Mouse (Mus musculus): ENCODE data around the gene Chd9. TPM values are rescaled to one million over a fixed set of nuclear protein-coding genes. Genes with fewer than 3 reads are reported as not detected.

The Chd9 gene
- polyA plus RNA-seq, 1 experiment, result 71.6 TPM

GRCm38 (mm10) chr8:90869920-90870777 lies 42.0 kb downstream of the Chd9 start:
- Histone ChIP-seq H3K27ac (ENCODE audit: insufficient read depth, low read length) (peak overlapping the region; percentile 71), H3K4me1 (ENCODE audit: control insufficient read depth, insufficient read depth, low read length) (peaks cover 18% of the 10 kb centered on the region), H3K36me3 (ENCODE audit: control insufficient read depth, insufficient read depth, low read length, poor library complexity, severe bottlenecking) (peaks cover 5% of the 10 kb centered on the region; the same call in 1 of the 2 replicates), H3K9ac (ENCODE audit: low read depth, poor library complexity, severe bottlenecking) (0 out of 2 replicates have a peak overlapping the region, but pooled peaks have one; percentile 24), H3K27me3 (ENCODE audit: control insufficient read depth, insufficient read depth, low read length, poor library complexity, severe bottlenecking) (no peaks in the 10 kb centered on the region), H3K9me3 (replicated peaks; ENCODE audit: control insufficient read depth, insufficient read depth, low read length, poor library complexity, severe bottlenecking) (no peaks in the 10 kb centered on the region), H3K4me3 (ENCODE audit: low read depth, low read length) (peak overlapping the region; percentile 4; the same call in 1 of the 2 replicates)
- TF ChIP-seq POLR2A (IDR thresholded peaks at IDR 0.05; ENCODE audit: insufficient read depth, low read length) (no peak), CTCF (IDR thresholded peaks at IDR 0.05; ENCODE audit: low read depth, low read length) (no peak), EP300 (IDR thresholded peaks at IDR 0.05; ENCODE audit: insufficient read depth, low read depth, low read length) (0 out of 2 replicates have a peak, but pooled peaks have one; percentile 57)

GRCm38 (mm10) chr8:90871375-90872080 lies 43.4 kb downstream of the Chd9 start:
- Histone ChIP-seq H3K36me3 (ENCODE audit: control insufficient read depth, insufficient read depth, low read length, poor library complexity, severe bottlenecking) (peaks cover 5% of the 10 kb centered on the region; the same call in 1 of the 2 replicates), H3K9ac (ENCODE audit: low read depth, poor library complexity, severe bottlenecking) (no peak overlapping the region), H3K4me1 (ENCODE audit: control insufficient read depth, insufficient read depth, low read length) (peaks cover 18% of the 10 kb centered on the region), H3K27me3 (ENCODE audit: control insufficient read depth, insufficient read depth, low read length, poor library complexity, severe bottlenecking) (no peaks in the 10 kb centered on the region), H3K27ac (ENCODE audit: insufficient read depth, low read length) (no peak overlapping the region), H3K4me3 (ENCODE audit: low read depth, low read length) (no peak overlapping the region), H3K9me3 (replicated peaks; ENCODE audit: control insufficient read depth, insufficient read depth, low read length, poor library complexity, severe bottlenecking) (no peaks in the 10 kb centered on the region)
- TF ChIP-seq POLR2A (IDR thresholded peaks at IDR 0.05; ENCODE audit: insufficient read depth, low read length), result no peak
- TF ChIP-seq CTCF (IDR thresholded peaks at IDR 0.05; ENCODE audit: low read depth, low read length), result no peak
- TF ChIP-seq EP300 (IDR thresholded peaks at IDR 0.05; ENCODE audit: insufficient read depth, low read depth, low read length), result no peak

DNA sequence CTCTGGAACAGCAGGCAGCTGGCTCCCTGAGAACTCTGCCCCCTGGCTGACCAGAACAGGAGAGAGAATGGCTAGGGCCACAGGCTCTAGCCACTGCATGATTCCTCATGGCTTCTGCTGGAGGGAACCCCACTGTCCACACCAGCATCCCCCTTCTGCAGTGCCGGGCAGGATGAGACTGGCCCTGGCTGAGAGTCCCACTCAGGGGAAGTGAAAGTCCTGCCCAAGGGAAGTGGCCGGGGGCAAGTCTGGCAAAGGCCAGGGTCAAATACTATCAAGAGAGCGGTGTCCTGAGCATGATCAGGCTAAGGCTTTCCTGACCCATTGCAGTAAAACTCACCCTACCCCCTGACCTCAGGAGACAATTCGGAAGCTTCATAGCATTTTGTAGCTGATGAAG lies 44.9 kb downstream of the Chd9 start:
- H3K4me3 ChIP-seq (ENCODE audit: low read depth, low read length), result no peak overlapping the region
- H3K9ac ChIP-seq (ENCODE audit: low read depth, poor library complexity, severe bottlenecking), result no peak overlapping the region
- H3K27me3 ChIP-seq (ENCODE audit: control insufficient read depth, insufficient read depth, low read length, poor library complexity, severe bottlenecking), result no peaks in the 10 kb centered on the region
- peaks cover 5% of the 10 kb centered on the region; the same call in 1 of the 2 replicates for H3K36me3 ChIP-seq (ENCODE audit: control insufficient read depth, insufficient read depth, low read length, poor library complexity, severe bottlenecking)
- no peaks in the 10 kb centered on the region for H3K9me3 ChIP-seq (replicated peaks; ENCODE audit: control insufficient read depth, insufficient read depth, low read length, poor library complexity, severe bottlenecking)
- H3K4me1 ChIP-seq (ENCODE audit: control insufficient read depth, insufficient read depth, low read length), result peaks cover 15% of the 10 kb centered on the region
- no peak for TF ChIP-seq POLR2A (IDR thresholded peaks at IDR 0.05; ENCODE audit: insufficient read depth, low read length)
- no peak for TF ChIP-seq EP300 (IDR thresholded peaks at IDR 0.05; ENCODE audit: insufficient read depth, low read depth, low read length)
- TF ChIP-seq CTCF (IDR thresholded peaks at IDR 0.05; ENCODE audit: low read depth, low read length), result no peak
- no peak overlapping the region for H3K27ac ChIP-seq (ENCODE audit: insufficient read depth, low read length)

DNA sequence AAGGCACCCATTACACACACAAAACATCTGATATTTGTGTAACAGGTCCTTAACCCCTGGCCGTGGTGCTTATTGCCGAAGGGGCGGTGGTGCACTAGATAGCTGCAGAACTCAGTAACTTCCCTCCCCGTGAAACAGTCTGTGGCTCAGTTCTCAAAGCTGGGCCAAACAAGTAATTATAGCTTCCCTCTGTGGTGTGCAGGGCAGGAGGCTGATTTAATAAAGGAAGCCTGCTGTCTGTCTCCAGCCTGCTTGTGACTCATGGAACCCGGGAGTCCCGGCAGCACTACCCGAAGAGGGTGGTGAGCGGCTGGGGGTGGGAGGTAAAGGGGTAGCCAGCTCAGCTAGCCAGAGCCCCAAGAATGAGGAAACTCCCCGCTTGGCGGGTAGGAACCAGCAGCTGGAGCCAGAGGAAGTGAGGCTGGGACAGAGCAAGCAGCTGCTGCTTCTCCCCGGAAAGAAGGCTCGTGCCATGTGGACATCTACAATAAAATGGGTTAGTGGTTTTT lies 48.1 kb downstream of the Chd9 start:
- TF ChIP-seq EP300 (IDR thresholded peaks at IDR 0.05; ENCODE audit: insufficient read depth, low read depth, low read length), result no peak
- no peak for TF ChIP-seq POLR2A (IDR thresholded peaks at IDR 0.05; ENCODE audit: insufficient read depth, low read length)
- TF ChIP-seq CTCF (IDR thresholded peaks at IDR 0.05; ENCODE audit: low read depth, low read length), result no peak
- Histone ChIP-seq H3K27me3 (ENCODE audit: control insufficient read depth, insufficient read depth, low read length, poor library complexity, severe bottlenecking) (no peaks in the 10 kb centered on the region), H3K9me3 (replicated peaks; ENCODE audit: control insufficient read depth, insufficient read depth, low read length, poor library complexity, severe bottlenecking) (no peaks in the 10 kb centered on the region), H3K36me3 (ENCODE audit: control insufficient read depth, insufficient read depth, low read length, poor library complexity, severe bottlenecking) (peaks cover 5% of the 10 kb centered on the region; the same call in 1 of the 2 replicates), H3K27ac (ENCODE audit: insufficient read depth, low read length) (peak overlapping the region; percentile 42), H3K4me3 (ENCODE audit: low read depth, low read length) (peak overlapping the region; percentile 31), H3K9ac (ENCODE audit: low read depth, poor library complexity, severe bottlenecking) (peak overlapping the region; percentile 51), H3K4me1 (ENCODE audit: control insufficient read depth, insufficient read depth, low read length) (peaks cover 4% of the 10 kb centered on the region)

DNA sequence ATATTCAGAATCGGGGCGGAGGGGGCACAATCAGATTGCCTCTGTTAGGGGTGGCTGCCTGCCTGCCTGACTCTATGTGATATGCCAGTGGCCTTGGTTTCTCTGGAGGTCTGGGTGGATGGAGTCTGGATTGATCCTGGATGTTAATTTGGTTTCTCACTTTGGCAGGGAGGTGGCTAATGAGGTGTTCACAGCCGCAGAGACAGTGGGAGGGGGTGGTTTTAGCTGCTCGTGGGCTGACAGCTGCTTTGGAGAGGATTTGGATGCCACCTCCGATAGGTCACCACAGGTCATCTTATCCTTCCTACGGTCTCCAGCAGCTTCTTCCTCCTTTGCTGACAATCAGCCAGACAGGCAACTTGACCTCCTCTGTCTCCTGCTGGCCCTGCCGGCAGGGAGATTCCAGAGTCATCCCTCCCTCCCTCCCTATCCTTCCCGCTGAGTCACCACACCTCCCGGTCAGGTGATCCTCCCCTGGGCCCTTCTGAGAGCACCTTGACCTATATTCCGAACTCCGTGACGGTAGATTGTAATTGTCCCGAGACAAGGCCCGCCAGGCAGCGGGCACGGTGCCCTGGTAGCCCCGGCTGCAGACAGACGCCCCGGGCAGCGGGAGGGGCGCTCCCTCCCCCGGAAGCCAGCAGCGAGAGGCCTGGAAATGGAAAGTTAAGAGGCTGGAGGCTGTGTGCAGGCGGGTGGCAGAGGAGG lies 48.7 kb downstream of the Chd9 start:
- Histone ChIP-seq H3K36me3 (ENCODE audit: control insufficient read depth, insufficient read depth, low read length, poor library complexity, severe bottlenecking) (0 out of 2 replicates have a peak, but pooled peaks cover 2% of the 10 kb centered on the region), H3K9me3 (replicated peaks; ENCODE audit: control insufficient read depth, insufficient read depth, low read length, poor library complexity, severe bottlenecking) (no peaks in the 10 kb centered on the region), H3K9ac (ENCODE audit: low read depth, poor library complexity, severe bottlenecking) (peak overlapping the region; percentile 51), H3K4me3 (ENCODE audit: low read depth, low read length) (peak overlapping the region; percentile 31), H3K27me3 (ENCODE audit: control insufficient read depth, insufficient read depth, low read length, poor library complexity, severe bottlenecking) (no peaks in the 10 kb centered on the region), H3K27ac (ENCODE audit: insufficient read depth, low read length) (peak overlapping the region; percentile 42), H3K4me1 (ENCODE audit: control insufficient read depth, insufficient read depth, low read length) (no peaks in the 10 kb centered on the region)
- TF ChIP-seq EP300 (IDR thresholded peaks at IDR 0.05; ENCODE audit: insufficient read depth, low read depth, low read length), result peak; percentile 91
- no peak for TF ChIP-seq CTCF (IDR thresholded peaks at IDR 0.05; ENCODE audit: low read depth, low read length)
- no peak for TF ChIP-seq POLR2A (IDR thresholded peaks at IDR 0.05; ENCODE audit: insufficient read depth, low read length)

Data from ES-Bruce4 (cell line).